ENCODE assay signal across 31 mouse cellular contexts in genomic region chr5:8632901-8633300, GRCm38 (mm10). TPM values are rescaled to one million over a fixed set of nuclear protein-coding genes. Genes with fewer than 3 reads are reported as not detected.
"Had no signal": no experiment of that assay in that cellular context is flagged by ENCODE, and none has a peak within 500 bp of the region (broad histone marks: within the 10 kb centered on the region; RNA-seq: fewer than 3 reads in every experiment).

No protein-coding gene starts in this region.

- ATAC-seq: liver, embryonic 12.5 days; liver, postnatal 0 days; lung, postnatal 0 days; midbrain, embryonic 13.5 days; midbrain, embryonic 15.5 days; midbrain, embryonic 16.5 days had no signal

- H3K27me3 ChIP-seq: limb, embryonic 12.5 days; limb, embryonic 13.5 days; limb, embryonic 15.5 days; liver, embryonic 12.5 days; liver, embryonic 13.5 days; liver, embryonic 15.5 days; lung, embryonic 15.5 days; megakaryocyte, embryonic 14.5 days; midbrain, embryonic 12.5 days; midbrain, embryonic 13.5 days; midbrain, embryonic 15.5 days had no signal

- H3K4me2 ChIP-seq: limb, embryonic 12.5 days; limb, embryonic 13.5 days; limb, embryonic 15.5 days; liver, embryonic 11.5 days; liver, embryonic 12.5 days; liver, embryonic 13.5 days; liver, embryonic 15.5 days; lung, embryonic 14.5 days; lung, embryonic 15.5 days; midbrain, embryonic 11.5 days; midbrain, embryonic 12.5 days; midbrain, embryonic 13.5 days; midbrain, embryonic 15.5 days had no signal

- H3K27ac ChIP-seq: limb, embryonic 10.5 days; limb, embryonic 12.5 days; limb, embryonic 13.5 days; limb, embryonic 15.5 days; liver, embryonic 12.5 days; liver, embryonic 13.5 days; liver, embryonic 14.5 days; liver, embryonic 15.5 days; lung, embryonic 15.5 days; macrophage; midbrain, embryonic 10.5 days; midbrain, embryonic 12.5 days; midbrain, embryonic 13.5 days; midbrain, embryonic 15.5 days had no signal

- H3K36me3 ChIP-seq: limb, embryonic 10.5 days; limb, embryonic 12.5 days; limb, embryonic 13.5 days; limb, embryonic 15.5 days; liver, embryonic 12.5 days; liver, embryonic 13.5 days; liver, embryonic 15.5 days; lung, embryonic 15.5 days; midbrain, embryonic 10.5 days; midbrain, embryonic 12.5 days; midbrain, embryonic 13.5 days; midbrain, embryonic 15.5 days had no signal

- H3K9me3 ChIP-seq: limb, embryonic 10.5 days; limb, embryonic 12.5 days; limb, embryonic 13.5 days; limb, embryonic 15.5 days; liver, embryonic 12.5 days; liver, embryonic 13.5 days; liver, embryonic 15.5 days; lung, embryonic 15.5 days; megakaryocyte, embryonic 14.5 days; midbrain, embryonic 10.5 days; midbrain, embryonic 12.5 days; midbrain, embryonic 13.5 days; midbrain, embryonic 15.5 days had no signal

- H3K4me1 ChIP-seq: limb, embryonic 10.5 days; limb, embryonic 12.5 days; limb, embryonic 13.5 days; limb, embryonic 15.5 days; liver, embryonic 12.5 days; liver, embryonic 13.5 days; liver, embryonic 15.5 days; lung, embryonic 15.5 days; megakaryocyte, embryonic 14.5 days; midbrain, embryonic 10.5 days; midbrain, embryonic 12.5 days; midbrain, embryonic 13.5 days; midbrain, embryonic 15.5 days had no signal

- H3K9ac ChIP-seq: limb, embryonic 12.5 days; limb, embryonic 13.5 days; limb, embryonic 15.5 days; liver, embryonic 12.5 days; liver, embryonic 13.5 days; liver, embryonic 14.5 days; liver, embryonic 15.5 days; liver, postnatal 0 days; lung, embryonic 14.5 days; lung, embryonic 15.5 days; midbrain, embryonic 12.5 days; midbrain, embryonic 13.5 days; midbrain, embryonic 15.5 days had no signal

- DNase-seq: left cerebral cortex, postnatal 4 days; liver; liver, embryonic 13.5 days; liver, postnatal 0 days; lung, adult 18-20 months; lung, adult 2 months; lung, embryonic 14.5 days; lung, postnatal 10 days; lung, postnatal 14 days; lung, postnatal 36 days; lung, postnatal 4 days; midbrain, embryonic 14.5 days had no signal

- H3K4me3 ChIP-seq: limb, embryonic 10.5 days; limb, embryonic 12.5 days; limb, embryonic 13.5 days; limb, embryonic 15.5 days; liver, embryonic 12.5 days; liver, embryonic 13.5 days; liver, embryonic 15.5 days; lung, embryonic 15.5 days; megakaryocyte, embryonic 14.5 days; midbrain, embryonic 10.5 days; midbrain, embryonic 12.5 days; midbrain, embryonic 13.5 days; midbrain, embryonic 15.5 days; myocyte had no signal

RNA-seq across cellular contexts. Expression of gene Rundc3b, which starts 10.1 kb away (rescaled TPM):
- polyA plus RNA-seq: myocyte had no signal
